Mouse (Mus musculus): ENCODE data around the gene Odf3.

- TF ChIP-seq CTCF (IDR thresholded peaks at IDR 0.05; ENCODE audit: low read depth) (no peak), EP300 (IDR thresholded peaks at IDR 0.05; ENCODE audit: low read depth) (no peak)
Measured at GRCm38 (mm10) chr7:140853386-140853785, 5.8 kb downstream of the Odf3 start.
